Mouse (Mus musculus) thymus, adult 2 months (tissue): ENCODE measurements around the gene Rnase12.

ENCODE experiments used
- CTCF ChIP-seq: fragments of 200-500 bp; IDR thresholded peaks from 2 replicates; pipeline ENCODE4 v1.5.1; 2012; ENCODE audit warnings: mild to moderate bottlenecking, control low read depth, low read length, moderate library complexity, borderline replicate concordance; ENCODE audit not compliant: control insufficient read depth, poor library complexity, insufficient read depth; ENCODE audit errors: extremely low read depth
- POLR2A ChIP-seq: fragments of 200-500 bp; IDR thresholded peaks from 2 replicates; pipeline ENCODE4 v1.6.1; 2012; ENCODE audit warnings: mild to moderate bottlenecking, low read length, control low read depth, moderate library complexity; ENCODE audit not compliant: control insufficient read depth, poor library complexity, insufficient read depth; ENCODE audit errors: extremely low read depth

- TF ChIP-seq POLR2A (no peak), CTCF (no peak)
Measured at GRCm38 (mm10) chr14:51068956-51069355, 11.5 kb upstream of the Rnase12 start.
